Mouse (Mus musculus) lung, adult 2 months (tissue): ENCODE measurements around the gene Trappc6b.

Experiments
- CTCF ChIP-seq: fragments of 200-500 bp; IDR thresholded peaks from 2 replicates; pipeline ENCODE4 v1.5.1; 2011; ENCODE audit warnings: mild to moderate bottlenecking, low read length, control low read depth; ENCODE audit not compliant: insufficient read depth
- POLR2A ChIP-seq: fragments of 200-500 bp; IDR thresholded peaks from 2 replicates; pipeline ENCODE4 v1.6.1; 2011; ENCODE audit warnings: low read depth, mild to moderate bottlenecking, control low read depth, low read length, borderline replicate concordance; ENCODE audit errors: extremely low read depth

DNA sequence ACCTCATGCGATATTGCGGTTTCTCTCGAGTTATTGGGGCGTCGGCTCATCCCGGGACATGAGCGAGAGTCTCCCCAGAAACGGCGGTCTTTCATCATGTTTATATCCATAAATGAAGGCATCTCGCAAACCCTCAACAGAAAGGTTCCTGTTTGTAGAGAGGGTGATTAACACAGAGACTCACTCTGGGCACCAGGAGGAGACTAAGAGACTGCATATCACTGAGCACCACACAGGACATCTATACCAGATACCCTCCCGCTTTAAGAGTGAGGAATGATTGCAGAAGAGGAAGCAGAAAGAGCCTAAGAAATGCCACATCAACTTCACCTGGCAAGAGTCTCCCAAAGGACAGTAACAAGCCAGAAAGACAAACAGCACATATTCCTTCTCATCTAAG is 5.0 kb downstream of the Trappc6b start:
- TF ChIP-seq CTCF (no peak), POLR2A (no peak)
